Mouse (Mus musculus): Measurements from ENCODE around the gene Tprgl. TPM values are rescaled to one million over a fixed set of nuclear protein-coding genes. Genes with fewer than 3 reads are reported as not detected.
A peak's percentile ranks its signal among the peaks of the same experiment; 100 is the strongest.

The Tprgl gene
- total RNA-seq (2021): 100 to 1,000 TPM; 171 to 177 TPM
- long read RNA-seq, experiment 1, transcript Tprgl-201 (4 exons, 1,724 nt): major isoform, 227 of 256 reads
- long read RNA-seq, experiment 1, partial matches to known transcripts: 1 of 256 reads
- long read RNA-seq, experiment 1, other reads (novel, unspliced or antisense): 23 of 256 reads
- long read RNA-seq, experiment 2, transcript Tprgl-201 (4 exons, 1,724 nt): major isoform, 353 of 397 reads
- long read RNA-seq, experiment 2, transcript Tprgl-203 (2 exons, 947 nt): minor isoform, 5 of 397 reads
- long read RNA-seq, experiment 2, partial matches to known transcripts: 2 of 397 reads
- long read RNA-seq, experiment 2, other reads (novel, unspliced or antisense): 33 of 397 reads

DNA sequence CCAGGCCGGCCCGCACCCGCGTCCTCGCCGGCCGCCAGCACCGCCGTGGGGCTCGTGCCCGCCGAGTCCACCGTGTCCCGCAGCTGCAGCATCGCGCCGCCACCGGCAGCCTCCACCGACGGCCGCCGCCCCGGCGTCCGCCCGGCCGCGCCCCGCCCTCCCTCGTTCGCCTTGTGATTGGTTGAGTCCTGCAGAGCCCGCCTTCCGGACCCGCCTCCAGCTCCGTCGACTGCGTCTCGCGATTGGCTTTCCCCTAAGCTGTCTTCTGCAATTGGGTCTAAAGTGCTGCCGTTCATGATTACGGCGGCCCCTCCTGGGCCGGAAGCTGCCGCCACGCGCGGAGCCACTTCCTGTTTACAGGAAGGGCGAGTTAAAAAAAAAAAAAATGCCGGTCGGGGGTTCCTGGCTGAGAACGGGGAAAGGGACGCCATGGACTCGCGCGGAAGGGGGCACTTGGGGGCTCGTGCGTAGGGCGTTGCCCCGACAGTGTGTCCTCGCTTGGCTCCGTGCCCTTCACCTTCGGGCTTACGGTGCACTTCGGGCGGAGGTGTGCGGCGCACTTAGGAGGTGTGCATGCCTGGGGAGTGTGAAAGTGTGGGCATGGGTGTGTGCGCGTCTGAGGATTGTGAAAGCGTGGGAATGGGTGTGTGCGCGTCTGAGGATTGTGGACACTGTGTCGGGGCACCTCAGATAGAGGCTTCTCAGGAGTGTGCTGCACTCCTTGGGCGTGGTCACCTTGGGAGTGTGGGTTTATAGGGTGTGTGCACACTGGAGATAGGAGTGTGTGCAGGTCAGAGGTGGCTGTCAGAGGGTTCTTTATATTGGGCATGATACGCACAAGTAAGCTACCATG lies at the start of gene Tprgl:
Gene Tprgl (minus strand): TSS at position 129 of the 853 bp plus-strand sequence.
- DNase-seq (ENCODE audit: low spot score in 2 of 2): peak; percentile 97
- TF ChIP-seq CTCF (conservative IDR thresholded peaks at IDR 0.05): no peak
- peak within 1 kb of the TSS; percentile 85 for H3K4me3 ChIP-seq
- peak within 1 kb of the TSS; percentile 96 for H3K27ac ChIP-seq

DNA sequence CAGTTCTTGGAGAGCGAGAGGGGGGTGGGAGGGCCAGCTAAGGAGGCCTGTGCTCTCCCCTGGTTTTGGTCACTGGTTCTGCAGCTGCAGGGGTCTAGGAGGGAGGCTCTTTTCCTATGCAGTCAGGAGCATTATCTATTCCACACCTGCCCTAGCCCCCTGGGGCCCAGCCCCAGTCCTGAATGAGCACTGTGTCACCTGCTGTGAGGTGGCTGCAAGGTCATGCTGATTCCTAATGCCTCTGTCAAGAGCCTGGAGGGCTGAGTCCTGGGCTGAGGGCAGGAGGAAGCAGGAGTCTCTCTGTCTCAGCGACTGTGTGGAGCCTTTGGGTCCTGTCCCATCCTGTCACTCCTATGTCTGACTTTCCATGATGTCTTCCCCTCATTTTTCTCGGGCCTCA lies 49.4 kb upstream of the Tprgl start:
- no peak overlapping the region for H3K4me3 ChIP-seq
- no peak for DNase-seq (ENCODE audit: low spot score in 2 of 2)
- no peak for TF ChIP-seq CTCF (conservative IDR thresholded peaks at IDR 0.05)
- H3K27ac ChIP-seq: no peak overlapping the region

DNA sequence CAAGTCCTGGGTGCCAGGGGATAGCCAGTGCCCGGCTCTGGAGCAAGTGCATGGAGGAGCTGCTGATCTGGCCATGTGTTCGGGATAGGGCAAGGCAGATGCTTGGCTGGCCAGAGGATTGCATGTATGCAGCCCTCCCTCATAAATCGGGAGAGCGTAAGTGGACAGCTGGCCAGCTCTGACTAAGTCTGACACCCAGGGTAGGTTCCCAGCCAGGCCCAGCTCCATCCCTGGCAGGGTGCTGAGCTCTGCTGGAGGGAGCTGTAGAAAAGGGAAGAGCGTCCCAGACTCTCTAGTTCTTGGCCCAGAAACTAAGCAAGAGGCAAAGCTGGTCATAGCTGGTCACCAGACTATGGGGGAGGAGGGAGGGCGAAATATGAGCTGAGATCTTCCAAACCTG lies 48.6 kb upstream of the Tprgl start:
- no peak overlapping the region for H3K27ac ChIP-seq
- no peak for DNase-seq (ENCODE audit: low spot score in 2 of 2)
- H3K4me3 ChIP-seq: no peak overlapping the region
- TF ChIP-seq CTCF (conservative IDR thresholded peaks at IDR 0.05): no peak

- Histone ChIP-seq H3K27ac (no peak overlapping the region), H3K4me3 (no peak overlapping the region)
- TF ChIP-seq CTCF (conservative IDR thresholded peaks at IDR 0.05): peak; percentile 97
- peak; percentile 32 to 78 for DNase-seq (ENCODE audit: low spot score in 2 of 2)
Observed at GRCm38 (mm10) chr4:154207261-154207660, 46.8 kb upstream of the Tprgl start.

DNA sequence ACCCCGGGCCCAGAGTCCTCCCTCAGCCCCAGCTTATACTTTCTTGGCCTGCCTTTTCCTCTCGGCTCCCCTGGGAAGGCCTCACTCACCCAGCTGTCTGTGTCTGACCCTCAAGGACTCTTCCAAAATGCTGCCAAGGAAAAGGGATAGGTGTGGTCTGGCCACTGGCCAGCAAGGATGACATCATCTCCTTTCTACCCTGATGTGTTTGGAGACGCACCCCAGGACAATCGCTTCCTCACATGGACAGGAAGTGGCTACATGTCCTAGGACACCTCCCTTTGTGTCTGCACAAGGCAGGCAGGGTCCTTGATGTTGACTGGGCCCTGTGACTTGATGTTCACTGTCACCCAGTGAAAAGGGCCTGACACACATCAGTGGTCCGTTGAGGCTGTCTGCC lies 44.9 kb upstream of the Tprgl start:
- no peak for DNase-seq (ENCODE audit: low spot score in 2 of 2)
- TF ChIP-seq CTCF (conservative IDR thresholded peaks at IDR 0.05): no peak

DNA sequence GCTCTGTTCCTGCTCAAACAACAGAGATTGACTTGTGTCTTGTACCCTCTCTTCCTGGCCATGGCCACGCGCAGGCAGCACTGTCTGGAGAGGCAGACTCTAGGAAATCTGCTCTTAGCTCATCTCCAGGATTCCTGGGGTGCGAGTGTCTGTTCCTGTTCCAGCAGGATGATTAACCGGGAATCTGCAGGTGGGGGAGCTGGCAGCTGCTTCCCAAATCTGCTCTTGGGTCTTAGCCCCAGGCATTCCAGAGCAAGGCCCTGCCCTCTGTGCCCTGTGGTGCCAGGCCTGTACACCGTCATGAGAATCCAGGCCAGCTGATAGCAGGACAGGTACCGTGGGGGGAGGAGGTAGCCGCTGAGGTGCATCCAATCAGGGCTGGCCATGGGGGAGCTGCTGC lies 44.1 kb upstream of the Tprgl start:
- H3K27ac ChIP-seq: no peak overlapping the region
- no peak for TF ChIP-seq CTCF (conservative IDR thresholded peaks at IDR 0.05)

More for the DNA sequence above, 44.9 kb upstream of the Tprgl start:
- H3K4me3 ChIP-seq: no peak overlapping the region
- H3K27ac ChIP-seq: no peak overlapping the region

DNA sequence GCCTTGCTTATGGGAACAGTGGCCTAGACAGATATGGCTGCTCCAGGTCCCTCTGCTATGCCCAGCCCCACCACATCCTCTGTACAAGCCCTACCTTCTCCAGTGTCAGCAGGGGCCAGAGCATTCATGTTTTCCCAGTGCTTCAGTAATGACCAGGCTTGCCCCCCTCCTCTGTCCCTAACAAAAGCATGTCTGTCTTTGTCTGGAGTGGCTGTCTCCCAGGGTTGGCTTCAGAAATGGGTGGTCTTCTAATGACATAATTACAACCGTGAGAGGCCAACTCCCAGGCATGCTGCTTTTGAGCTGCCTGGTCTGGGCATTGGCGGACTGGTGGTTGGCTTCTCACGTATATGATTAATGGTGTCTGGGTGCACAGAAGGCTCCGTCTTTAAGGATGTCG lies 41.0 kb upstream of the Tprgl start:
- TF ChIP-seq CTCF (conservative IDR thresholded peaks at IDR 0.05): no peak
- Histone ChIP-seq H3K4me3 (no peak overlapping the region), H3K27ac (no peak overlapping the region)
- DNase-seq (ENCODE audit: low spot score in 2 of 2): no peak

More for the DNA sequence above, 44.1 kb upstream of the Tprgl start:
- no peak for DNase-seq (ENCODE audit: low spot score in 2 of 2)
- H3K4me3 ChIP-seq: no peak overlapping the region

DNA sequence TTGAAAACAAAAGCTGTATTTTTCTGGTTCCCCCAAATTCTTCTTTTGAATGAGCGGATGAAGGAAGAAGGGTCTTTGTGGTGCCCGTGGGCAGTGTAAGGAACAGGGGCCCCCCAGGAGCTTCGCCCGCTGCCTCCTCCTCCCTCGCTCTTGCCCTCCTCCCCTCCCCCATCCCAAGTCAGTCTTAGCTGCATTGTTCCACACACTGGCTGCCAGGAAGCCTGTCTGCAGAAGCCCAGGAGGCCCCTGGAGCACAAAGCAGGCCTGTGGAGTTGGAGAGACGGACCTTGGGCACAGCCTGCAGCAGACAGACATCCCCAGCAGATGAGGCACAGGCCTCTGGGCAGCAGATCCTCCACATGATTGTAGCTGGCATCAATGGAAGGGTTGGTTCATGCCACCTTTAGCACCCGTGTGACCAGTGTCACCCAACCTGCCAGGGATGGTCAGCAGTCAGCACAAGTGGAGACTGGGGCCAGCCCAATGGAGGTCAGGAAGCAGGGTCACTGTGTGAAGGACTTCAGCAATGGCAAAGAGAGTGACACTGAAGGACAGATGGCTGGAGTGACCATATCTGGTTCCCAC lies 38.0 kb upstream of the Tprgl start:
- no peak overlapping the region for H3K27ac ChIP-seq
- H3K4me3 ChIP-seq: no peak overlapping the region
- DNase-seq (ENCODE audit: low spot score in 2 of 2): no peak
- no peak for TF ChIP-seq CTCF (conservative IDR thresholded peaks at IDR 0.05)

- no peak for DNase-seq (ENCODE audit: low spot score in 2 of 2)
- H3K4me3 ChIP-seq: no peak overlapping the region
- TF ChIP-seq CTCF (conservative IDR thresholded peaks at IDR 0.05): no peak
- no peak overlapping the region for H3K27ac ChIP-seq
Observed at GRCm38 (mm10) chr4:154197961-154198360, 37.5 kb upstream of the Tprgl start.

DNA sequence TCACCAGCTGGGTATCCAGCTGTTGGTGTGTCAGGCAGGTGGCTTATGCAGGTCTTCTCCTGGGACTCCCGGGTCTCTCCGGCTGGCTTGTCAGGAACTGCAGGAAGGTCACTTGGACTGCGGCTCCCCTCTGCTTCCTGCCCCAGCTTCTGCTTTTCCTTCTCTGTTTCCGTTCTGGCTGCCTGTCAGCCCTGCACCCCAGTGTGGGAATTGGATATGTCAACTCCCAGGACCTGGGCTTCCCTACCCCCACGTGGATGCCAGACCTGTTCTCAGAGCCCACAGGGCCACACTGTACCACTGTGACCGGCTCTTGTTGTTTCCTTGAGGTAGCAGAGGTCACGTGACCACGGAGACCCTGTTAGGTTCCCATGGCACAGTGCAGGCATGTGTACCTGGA lies 28.5 kb upstream of the Tprgl start:
- no peak for TF ChIP-seq CTCF (conservative IDR thresholded peaks at IDR 0.05)
- H3K27ac ChIP-seq: no peak overlapping the region
- H3K4me3 ChIP-seq: no peak overlapping the region
- DNase-seq (ENCODE audit: low spot score in 2 of 2): no peak

GRCm38 (mm10) chr4:154186002-154186537 lies 25.6 kb upstream of the Tprgl start:
- no peak for TF ChIP-seq CTCF (conservative IDR thresholded peaks at IDR 0.05)
- Histone ChIP-seq H3K4me3 (no peak overlapping the region), H3K27ac (no peak overlapping the region)
- no peak for DNase-seq (ENCODE audit: low spot score in 2 of 2)

- H3K4me3 ChIP-seq: no peak overlapping the region
- no peak overlapping the region for H3K27ac ChIP-seq
- no peak for TF ChIP-seq CTCF (conservative IDR thresholded peaks at IDR 0.05)
- no peak for DNase-seq (ENCODE audit: low spot score in 2 of 2)
Observed at GRCm38 (mm10) chr4:154185001-154185400, 24.5 kb upstream of the Tprgl start.

DNA sequence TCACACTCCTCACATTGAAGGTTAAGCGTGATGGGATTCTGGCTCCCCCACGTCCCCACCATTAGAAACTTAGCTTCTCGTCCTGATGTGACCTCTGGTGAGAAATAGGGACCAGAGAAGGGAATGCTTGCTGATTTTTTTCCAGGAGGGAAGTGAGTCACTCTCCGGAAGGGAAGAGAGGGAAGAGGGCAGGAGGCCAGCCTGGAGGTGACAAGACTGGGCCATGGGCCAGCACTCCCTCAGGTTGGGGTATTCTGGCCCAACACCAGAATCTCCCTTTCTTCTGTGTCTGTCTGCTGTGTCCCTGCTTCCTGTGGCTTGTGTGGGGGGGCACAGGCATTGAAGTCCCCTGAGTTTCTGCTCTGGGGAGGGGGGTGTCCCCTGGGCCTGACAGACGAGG lies 23.1 kb upstream of the Tprgl start:
- no peak overlapping the region for H3K4me3 ChIP-seq
- DNase-seq (ENCODE audit: low spot score in 2 of 2): no peak
- H3K27ac ChIP-seq: no peak overlapping the region
- TF ChIP-seq CTCF (conservative IDR thresholded peaks at IDR 0.05): no peak
